Mouse (Mus musculus): ENCODE data around the gene Ankrd13d. TPM values are rescaled to one million over a fixed set of nuclear protein-coding genes. Genes with fewer than 3 reads are reported as not detected.
A peak's percentile ranks its signal among the peaks of the same experiment; 100 is the strongest.

Gene Ankrd13d
- polyA plus RNA-seq, 1 experiment: 16.1 TPM

DNA sequence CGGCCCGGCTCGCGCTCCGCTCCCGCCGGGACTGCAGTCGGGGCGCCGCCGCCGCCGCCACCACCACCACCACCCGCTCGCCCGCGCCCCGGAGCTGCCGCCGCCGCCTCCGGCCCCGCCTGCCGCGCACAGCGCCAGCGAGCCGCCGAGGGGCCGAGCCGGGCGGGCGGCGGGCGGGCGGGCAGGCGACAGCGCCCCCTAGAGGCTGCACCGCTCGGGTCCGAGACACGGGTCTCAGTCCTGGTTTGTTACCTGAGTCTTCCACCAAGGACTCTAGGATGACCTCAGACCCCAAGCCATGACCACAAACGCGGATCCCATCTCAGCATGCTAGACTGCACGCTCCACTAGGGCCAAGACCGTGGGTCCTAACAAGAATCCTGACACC, 23.2 kb upstream of the Ankrd13d start, which contains the start of gene Grk2:
TSS of gene Grk2 (minus strand) at position 33 of the 388 bp plus-strand sequence.
- peak in 1 of 2 experiments; percentile 82 for DNase-seq (ENCODE audit: low read depth in 1 of 2, low spot score in 2 of 2)
- Histone ChIP-seq H3K27ac (ENCODE audit: insufficient read depth, low read length) (peak within 1 kb of the TSS; percentile 99), H3K27me3 (ENCODE audit: control insufficient read depth, insufficient read depth, low read length) (no peaks in the 10 kb centered on the region), H3K36me3 (ENCODE audit: control insufficient read depth, insufficient read depth, low read length) (0 out of 2 replicates have a peak, but pooled peaks cover 1% of the 10 kb centered on the region), H3K4me3 (ENCODE audit: extremely low read depth, insufficient read depth, insufficient read length) (peak within 1 kb of the TSS; percentile 80), H3K4me1 (ENCODE audit: control insufficient read depth, insufficient read depth, insufficient read length) (peaks cover 22% of the 10 kb centered on the region; the same call in 1 of the 2 replicates)
- 10% methylated on average over 45 of the region's 46 CpGs for WGBS
- no peak for TF ChIP-seq POLR2A (IDR thresholded peaks at IDR 0.05; ENCODE audit: low read depth, low read length)
- TF ChIP-seq CTCF (IDR thresholded peaks at IDR 0.05; ENCODE audit: extremely low read depth, insufficient read depth, insufficient read length, insufficient replicate concordance): peak; percentile 80

DNA sequence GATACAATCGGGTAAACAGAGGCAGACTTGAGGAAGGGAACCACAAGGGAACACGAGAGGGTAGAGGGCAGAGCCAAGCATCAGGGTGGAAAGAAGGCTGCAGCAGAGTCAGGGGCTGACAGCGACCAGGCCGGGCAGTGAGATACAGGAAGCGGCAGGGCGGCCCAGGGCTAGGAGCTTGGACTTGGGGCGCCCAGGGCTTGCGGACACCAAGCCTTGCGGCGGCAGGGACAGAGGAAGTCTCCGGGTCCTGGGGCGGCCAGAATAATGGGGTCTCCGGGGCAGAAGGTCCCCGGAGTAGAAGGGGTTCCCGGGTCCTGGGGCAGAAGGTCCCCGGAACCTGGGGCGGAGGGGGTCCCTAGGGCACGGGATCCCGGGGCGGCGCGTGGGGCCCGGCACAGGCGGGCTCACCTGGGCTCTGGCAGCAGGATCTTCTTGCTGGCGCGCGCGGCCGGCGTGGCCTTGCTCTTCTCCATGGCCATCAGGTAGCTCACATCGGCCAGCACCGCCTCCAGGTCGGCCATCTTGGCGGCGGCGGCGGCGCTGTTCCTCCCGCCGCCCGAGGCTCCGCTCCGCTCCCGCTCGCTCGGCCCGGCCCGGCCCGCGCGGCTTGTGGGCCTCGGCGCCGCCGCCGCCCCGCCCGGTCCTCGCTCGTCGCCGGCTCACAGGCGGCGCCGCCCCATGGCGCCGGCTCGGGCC, 22.7 kb upstream of the Ankrd13d start:
- Histone ChIP-seq H3K4me1 (ENCODE audit: control insufficient read depth, insufficient read depth, insufficient read length) (peaks cover 27% of the 10 kb centered on the region; the same call in 1 of the 2 replicates), H3K36me3 (ENCODE audit: control insufficient read depth, insufficient read depth, low read length) (0 out of 2 replicates have a peak, but pooled peaks cover 1% of the 10 kb centered on the region), H3K4me3 (ENCODE audit: extremely low read depth, insufficient read depth, insufficient read length) (peak overlapping the region; percentile 80), H3K27me3 (ENCODE audit: control insufficient read depth, insufficient read depth, low read length) (no peaks in the 10 kb centered on the region), H3K27ac (ENCODE audit: insufficient read depth, low read length) (peak overlapping the region; percentile 99)
- WGBS: under 1% methylated on average over 68 of the region's 68 CpGs
- DNase-seq (ENCODE audit: low read depth in 1 of 2, low spot score in 2 of 2): peak in 1 of 2 experiments; percentile 48
- TF ChIP-seq POLR2A (IDR thresholded peaks at IDR 0.05; ENCODE audit: low read depth, low read length): no peak
- TF ChIP-seq CTCF (IDR thresholded peaks at IDR 0.05; ENCODE audit: extremely low read depth, insufficient read depth, insufficient read length, insufficient replicate concordance): no peak

DNA sequence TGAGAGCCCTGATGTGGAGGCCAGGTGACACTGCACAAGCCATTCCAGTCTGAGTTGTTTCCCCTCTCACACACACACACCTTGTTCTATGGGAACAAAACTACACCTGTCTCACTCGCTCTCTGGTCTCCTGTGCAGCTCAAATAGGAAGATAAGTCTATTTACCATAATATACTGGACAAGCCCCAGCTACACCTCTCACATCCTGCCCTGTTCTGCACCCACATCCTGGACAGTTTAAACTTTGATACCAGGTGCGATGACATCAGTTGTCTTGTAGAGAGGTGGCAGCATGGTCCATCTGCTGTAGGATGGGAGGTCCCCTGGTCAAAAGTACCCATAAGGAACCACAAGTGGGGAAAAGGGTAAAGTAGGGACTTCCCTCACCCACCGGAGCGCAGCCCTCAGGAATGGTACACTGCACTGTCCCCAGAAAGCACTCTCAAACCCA, 22.0 kb upstream of the Ankrd13d start:
- peak in 1 of 2 experiments; percentile 68 for DNase-seq (ENCODE audit: low read depth in 1 of 2, low spot score in 2 of 2)
- WGBS: 1% methylated on average over 4 of the region's 4 CpGs
- Histone ChIP-seq H3K4me1 (ENCODE audit: control insufficient read depth, insufficient read depth, insufficient read length) (peaks cover 31% of the 10 kb centered on the region; the same call in 1 of the 2 replicates), H3K4me3 (ENCODE audit: extremely low read depth, insufficient read depth, insufficient read length) (peak overlapping the region; percentile 80), H3K27me3 (ENCODE audit: control insufficient read depth, insufficient read depth, low read length) (no peaks in the 10 kb centered on the region), H3K27ac (ENCODE audit: insufficient read depth, low read length) (peak overlapping the region; percentile 99), H3K36me3 (ENCODE audit: control insufficient read depth, insufficient read depth, low read length) (0 out of 2 replicates have a peak, but pooled peaks cover 1% of the 10 kb centered on the region)
- TF ChIP-seq CTCF (IDR thresholded peaks at IDR 0.05; ENCODE audit: extremely low read depth, insufficient read depth, insufficient read length, insufficient replicate concordance) (no peak), POLR2A (IDR thresholded peaks at IDR 0.05; ENCODE audit: low read depth, low read length) (peak; percentile 93)

DNA sequence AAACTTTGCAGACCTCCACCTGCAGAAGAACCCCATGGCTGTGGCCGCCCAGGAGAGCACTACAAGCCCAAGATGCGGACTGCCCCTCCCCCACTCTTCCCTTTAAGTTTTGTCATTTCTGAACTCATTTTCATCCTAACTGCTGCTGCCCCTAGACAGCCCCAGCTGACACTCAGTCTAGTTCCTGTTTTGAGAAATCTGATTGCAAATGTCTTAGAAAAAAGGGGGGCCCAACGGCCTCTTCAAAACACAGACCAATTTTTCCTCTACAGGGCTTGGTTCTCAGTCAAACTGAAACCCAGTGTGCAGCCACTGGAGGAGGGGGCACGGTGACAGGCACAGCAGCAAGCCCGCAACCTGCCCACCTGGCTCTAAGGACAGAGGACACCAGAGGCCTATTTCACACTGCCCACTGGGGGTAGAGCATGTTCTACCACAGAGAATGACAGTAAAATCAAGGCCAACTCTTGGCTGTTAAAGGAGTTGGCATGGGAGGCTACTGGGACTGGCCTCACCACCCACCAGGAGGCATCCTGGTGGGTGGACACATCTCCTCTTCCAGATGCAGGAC, 21.4 kb upstream of the Ankrd13d start:
- Histone ChIP-seq H3K4me1 (ENCODE audit: control insufficient read depth, insufficient read depth, insufficient read length) (peaks cover 34% of the 10 kb centered on the region; the same call in 1 of the 2 replicates), H3K27me3 (ENCODE audit: control insufficient read depth, insufficient read depth, low read length) (no peaks in the 10 kb centered on the region), H3K27ac (ENCODE audit: insufficient read depth, low read length) (peak overlapping the region; percentile 99), H3K36me3 (ENCODE audit: control insufficient read depth, insufficient read depth, low read length) (0 out of 2 replicates have a peak, but pooled peaks cover 1% of the 10 kb centered on the region), H3K4me3 (ENCODE audit: extremely low read depth, insufficient read depth, insufficient read length) (peak overlapping the region; percentile 80)
- peak in 1 of 2 experiments; percentile 73 for DNase-seq (ENCODE audit: low read depth in 1 of 2, low spot score in 2 of 2)
- TF ChIP-seq CTCF (IDR thresholded peaks at IDR 0.05; ENCODE audit: extremely low read depth, insufficient read depth, insufficient read length, insufficient replicate concordance) (no peak), POLR2A (IDR thresholded peaks at IDR 0.05; ENCODE audit: low read depth, low read length) (no peak; the same call in 1 of the 2 replicates)
- 5% methylated on average over 5 of the region's 5 CpGs for WGBS

DNA sequence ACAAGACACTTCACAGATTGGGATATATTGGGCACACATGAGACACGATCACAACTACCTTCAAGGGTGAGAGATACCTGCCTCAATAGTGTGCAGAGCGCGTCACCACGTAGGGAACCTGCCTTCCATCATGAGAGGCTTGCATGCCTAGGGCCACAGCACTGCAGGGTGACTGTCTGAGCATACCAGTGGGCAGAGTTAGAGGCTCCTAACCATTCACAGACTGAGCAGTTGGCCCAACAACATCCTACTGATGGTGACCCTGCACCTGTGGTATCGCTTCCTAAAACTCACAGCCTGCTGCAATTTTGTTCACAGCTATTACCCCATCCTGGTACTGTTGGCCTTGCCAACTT, 20.7 kb upstream of the Ankrd13d start:
- peak overlapping the region; percentile 99 for H3K27ac ChIP-seq (ENCODE audit: insufficient read depth, low read length)
- TF ChIP-seq CTCF (IDR thresholded peaks at IDR 0.05; ENCODE audit: extremely low read depth, insufficient read depth, insufficient read length, insufficient replicate concordance) (no peak), POLR2A (IDR thresholded peaks at IDR 0.05; ENCODE audit: low read depth, low read length) (peak; percentile 38; the same call in 1 of the 2 replicates)
- H3K4me1 ChIP-seq (ENCODE audit: control insufficient read depth, insufficient read depth, insufficient read length): peaks cover 42% of the 10 kb centered on the region; the same call in 1 of the 2 replicates

DNA sequence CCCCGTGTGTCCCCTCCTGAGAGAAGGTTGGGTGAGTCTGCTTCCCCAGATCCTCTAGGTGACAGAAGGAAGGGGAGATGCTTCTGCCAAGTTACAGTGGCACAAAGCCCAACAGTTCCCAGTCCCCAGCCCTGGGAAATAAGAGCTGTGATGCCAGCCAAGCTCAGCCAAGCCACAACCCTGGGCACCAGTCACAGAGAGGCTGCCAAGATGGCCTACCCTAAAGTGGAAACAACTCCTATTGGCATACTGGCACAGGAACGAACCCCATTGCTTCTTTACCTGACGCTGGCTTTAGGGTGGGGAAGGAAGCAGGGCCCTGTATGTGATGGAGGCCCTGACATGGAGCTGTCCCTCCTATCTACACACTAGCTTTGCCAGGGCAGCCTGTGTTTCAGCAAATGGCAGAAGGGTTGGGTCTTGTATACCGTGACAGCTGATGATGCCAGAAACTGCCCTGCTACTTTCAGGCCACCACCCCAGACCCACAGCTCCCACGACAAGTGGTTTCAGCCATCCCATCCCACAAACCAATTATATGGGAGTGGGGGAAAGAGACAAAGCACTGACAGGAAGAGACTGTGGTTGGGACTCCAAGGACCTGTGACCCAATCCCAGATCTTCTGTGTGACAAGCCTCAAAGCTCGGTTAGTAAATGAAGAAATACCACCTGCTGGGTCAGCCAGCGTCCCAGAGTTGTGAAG, 20.2 kb upstream of the Ankrd13d start:
- Histone ChIP-seq H3K4me1 (ENCODE audit: control insufficient read depth, insufficient read depth, insufficient read length) (peaks cover 46% of the 10 kb centered on the region; the same call in 1 of the 2 replicates), H3K27me3 (ENCODE audit: control insufficient read depth, insufficient read depth, low read length) (no peaks in the 10 kb centered on the region), H3K4me3 (ENCODE audit: extremely low read depth, insufficient read depth, insufficient read length) (peak overlapping the region; percentile 43), H3K36me3 (ENCODE audit: control insufficient read depth, insufficient read depth, low read length) (peaks cover 4% of the 10 kb centered on the region; the same call in 1 of the 2 replicates), H3K27ac (ENCODE audit: insufficient read depth, low read length) (peak overlapping the region; percentile 99)
- peak in 1 of 2 experiments; percentile 11 for DNase-seq (ENCODE audit: low read depth in 1 of 2, low spot score in 2 of 2)
- 6% methylated on average over 7 of the region's 7 CpGs for WGBS
- TF ChIP-seq POLR2A (IDR thresholded peaks at IDR 0.05; ENCODE audit: low read depth, low read length): no peak; the same call in 1 of the 2 replicates
- no peak for TF ChIP-seq CTCF (IDR thresholded peaks at IDR 0.05; ENCODE audit: extremely low read depth, insufficient read depth, insufficient read length, insufficient replicate concordance)

More for the DNA sequence above, 20.7 kb upstream of the Ankrd13d start:
- peak overlapping the region; percentile 43; the same call in 1 of the 2 replicates for H3K4me3 ChIP-seq (ENCODE audit: extremely low read depth, insufficient read depth, insufficient read length)
- H3K36me3 ChIP-seq (ENCODE audit: control insufficient read depth, insufficient read depth, low read length): 0 out of 2 replicates have a peak, but pooled peaks cover 1% of the 10 kb centered on the region
- no peaks in the 10 kb centered on the region for H3K27me3 ChIP-seq (ENCODE audit: control insufficient read depth, insufficient read depth, low read length)
- peak in 1 of 2 experiments; percentile 49 for DNase-seq (ENCODE audit: low read depth in 1 of 2, low spot score in 2 of 2)
- 17% methylated on average over 5 of the region's 5 CpGs for WGBS
